Mouse (Mus musculus): ENCODE measurements around the gene Grk5. TPM values are rescaled to one million over a fixed set of nuclear protein-coding genes. Genes with fewer than 3 reads are reported as not detected.

Grk5 gene
- polyA plus RNA-seq, 1 experiment from 2014 or later, result 3.5 TPM

GRCm38 (mm10) chr19:60874064-60874694 is 15.4 kb upstream of the Grk5 start, which contains the start of gene Prdx3:
Prdx3 (minus strand) TSS chr19:60874556.
- peaks cover 13% of the 10 kb centered on the region for H3K4me1 ChIP-seq (ENCODE audit: control insufficient read depth, insufficient read depth, low read length)
- no peaks in the 10 kb centered on the region for H3K27me3 ChIP-seq (ENCODE audit: control insufficient read depth, insufficient read depth, low read length)

DNA sequence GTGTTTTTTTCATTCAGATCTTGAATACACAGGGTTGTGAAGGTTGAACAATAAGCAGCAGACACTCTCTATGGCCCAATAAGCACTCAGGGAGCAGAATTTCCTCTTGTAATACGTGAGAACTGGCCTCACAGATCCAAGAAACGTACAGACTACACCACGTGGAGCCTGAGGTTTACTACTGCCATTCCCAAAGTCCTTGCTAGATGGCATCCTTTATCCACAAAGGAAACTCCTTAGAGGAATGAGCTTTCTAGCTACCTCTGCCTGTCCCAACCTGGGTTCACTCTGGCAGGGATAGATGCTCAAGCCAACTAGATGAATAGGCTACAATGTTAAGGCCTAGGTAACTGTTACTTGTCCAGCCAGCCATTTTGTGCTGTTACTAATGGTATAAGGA is 6.4 kb upstream of the Grk5 start:
- Histone ChIP-seq H3K9me3 (replicated peaks; ENCODE audit: control insufficient read depth, low read length) (no peaks in the 10 kb centered on the region), H3K4me1 (ENCODE audit: control insufficient read depth, insufficient read depth, low read length) (no peaks in the 10 kb centered on the region), H3K36me3 (ENCODE audit: control insufficient read depth, insufficient read depth) (no peaks in the 10 kb centered on the region), H3K27me3 (ENCODE audit: control insufficient read depth, insufficient read depth, low read length) (no peaks in the 10 kb centered on the region), H3K27ac (ENCODE audit: low read length) (no peak overlapping the region), H3K9ac (ENCODE audit: low read length) (no peak overlapping the region), H3K4me2 (ENCODE audit: low read depth, low read length) (no peak overlapping the region), H3K4me3 (ENCODE audit: low read length) (no peak overlapping the region)
- WGBS, result 11% methylated on average over 3 of the region's 3 CpGs
- peak; percentile 65; the same call in 1 of the 2 replicates for ATAC-seq (replicated peaks; ENCODE audit: extremely low read depth, insufficient read depth, low FRiP score)

More at GRCm38 (mm10) chr19:60874064-60874694, 15.4 kb upstream of the Grk5 start, which contains the start of gene Prdx3:
- Histone ChIP-seq H3K4me3 (ENCODE audit: low read length) (peak within 1 kb of the TSS; percentile 68), H3K27ac (ENCODE audit: low read length) (peak within 1 kb of the TSS; percentile 79), H3K9me3 (replicated peaks; ENCODE audit: control insufficient read depth, low read length) (no peaks in the 10 kb centered on the region), H3K4me2 (ENCODE audit: low read depth, low read length) (peak within 1 kb of the TSS; percentile 65), H3K9ac (ENCODE audit: low read length) (peak within 1 kb of the TSS; percentile 78), H3K36me3 (ENCODE audit: control insufficient read depth, insufficient read depth) (peaks cover 12% of the 10 kb centered on the region)
- under 1% methylated on average over 28 of the region's 28 CpGs for WGBS
- ATAC-seq (replicated peaks; ENCODE audit: extremely low read depth, insufficient read depth, low FRiP score), result peak; percentile 99

GRCm38 (mm10) chr19:60887637-60888036 is 1.9 kb upstream of the Grk5 start:
- 57% methylated on average over 2 of the region's 2 CpGs for WGBS
- Histone ChIP-seq H3K9me3 (replicated peaks; ENCODE audit: control insufficient read depth, low read length) (no peaks in the 10 kb centered on the region), H3K4me2 (ENCODE audit: low read depth, low read length) (no peak overlapping the region), H3K27me3 (ENCODE audit: control insufficient read depth, insufficient read depth, low read length) (no peaks in the 10 kb centered on the region), H3K27ac (ENCODE audit: low read length) (peak overlapping the region; percentile 31; the same call in 1 of the 2 replicates), H3K4me1 (ENCODE audit: control insufficient read depth, insufficient read depth, low read length) (peaks cover 15% of the 10 kb centered on the region), H3K9ac (ENCODE audit: low read length) (no peak overlapping the region), H3K36me3 (ENCODE audit: control insufficient read depth, insufficient read depth) (no peaks in the 10 kb centered on the region), H3K4me3 (ENCODE audit: low read length) (no peak overlapping the region)
- ATAC-seq (replicated peaks; ENCODE audit: extremely low read depth, insufficient read depth, low FRiP score), result no peak

DNA sequence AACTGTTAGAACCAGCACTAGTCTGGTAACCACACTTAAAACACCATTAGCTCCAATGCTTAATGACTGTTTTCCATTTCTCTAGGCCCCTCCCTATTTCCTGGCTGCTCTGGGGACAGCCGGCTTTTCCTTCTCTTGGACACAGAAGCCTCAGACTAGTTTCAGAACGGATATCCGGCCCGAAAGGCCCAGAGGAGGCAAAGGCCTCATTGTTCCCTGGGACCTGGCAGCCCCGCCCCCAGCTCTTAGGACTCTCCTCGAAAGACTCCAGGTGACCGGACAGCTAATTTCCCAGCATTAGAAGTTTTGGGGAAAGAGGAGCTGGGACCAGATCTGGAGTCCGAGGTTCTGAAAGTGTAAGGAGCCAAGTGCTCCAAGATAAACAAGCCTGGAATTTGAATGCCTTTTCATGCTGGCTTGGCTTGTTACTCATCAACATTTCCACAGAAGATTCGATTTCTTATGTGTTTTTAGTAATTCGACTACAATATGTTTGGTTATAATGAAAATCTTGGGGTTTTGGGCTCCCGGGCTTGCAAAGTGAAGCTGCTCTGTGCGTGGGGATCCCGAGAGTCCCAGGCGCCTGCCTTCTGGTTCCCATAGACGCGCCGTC is 342 bp upstream of the Grk5 start:
- no peaks in the 10 kb centered on the region for H3K27me3 ChIP-seq (ENCODE audit: control insufficient read depth, insufficient read depth, low read length)
- 11% methylated on average over 17 of the region's 17 CpGs for WGBS
- peak; percentile 31 for ATAC-seq (replicated peaks; ENCODE audit: extremely low read depth, insufficient read depth, low FRiP score)
- H3K4me3 ChIP-seq (ENCODE audit: low read length), result peak overlapping the region; percentile 96
- H3K9ac ChIP-seq (ENCODE audit: low read length), result peak overlapping the region; percentile 86
- peaks cover 16% of the 10 kb centered on the region for H3K4me1 ChIP-seq (ENCODE audit: control insufficient read depth, insufficient read depth, low read length)
- peak overlapping the region; percentile 96 for H3K27ac ChIP-seq (ENCODE audit: low read length)
- H3K9me3 ChIP-seq (replicated peaks; ENCODE audit: control insufficient read depth, low read length), result no peaks in the 10 kb centered on the region
- no peaks in the 10 kb centered on the region for H3K36me3 ChIP-seq (ENCODE audit: control insufficient read depth, insufficient read depth)
- peak overlapping the region; percentile 82 for H3K4me2 ChIP-seq (ENCODE audit: low read depth, low read length)

- Histone ChIP-seq H3K9ac (ENCODE audit: low read length) (peak overlapping the region; percentile 82), H3K4me3 (ENCODE audit: low read length) (peak overlapping the region; percentile 96), H3K9me3 (replicated peaks; ENCODE audit: control insufficient read depth, low read length) (no peaks in the 10 kb centered on the region), H3K36me3 (ENCODE audit: control insufficient read depth, insufficient read depth) (no peaks in the 10 kb centered on the region), H3K27me3 (ENCODE audit: control insufficient read depth, insufficient read depth, low read length) (no peaks in the 10 kb centered on the region), H3K4me2 (ENCODE audit: low read depth, low read length) (peak overlapping the region; percentile 82), H3K27ac (ENCODE audit: low read length) (peak overlapping the region; percentile 96), H3K4me1 (ENCODE audit: control insufficient read depth, insufficient read depth, low read length) (peaks cover 23% of the 10 kb centered on the region)
- ATAC-seq (replicated peaks; ENCODE audit: extremely low read depth, insufficient read depth, low FRiP score), result peak; percentile 19
- WGBS, result under 1% methylated on average over 41 of the region's 41 CpGs
Measured at GRCm38 (mm10) chr19:60890391-60891122, 1.0 kb downstream of the Grk5 start.

DNA sequence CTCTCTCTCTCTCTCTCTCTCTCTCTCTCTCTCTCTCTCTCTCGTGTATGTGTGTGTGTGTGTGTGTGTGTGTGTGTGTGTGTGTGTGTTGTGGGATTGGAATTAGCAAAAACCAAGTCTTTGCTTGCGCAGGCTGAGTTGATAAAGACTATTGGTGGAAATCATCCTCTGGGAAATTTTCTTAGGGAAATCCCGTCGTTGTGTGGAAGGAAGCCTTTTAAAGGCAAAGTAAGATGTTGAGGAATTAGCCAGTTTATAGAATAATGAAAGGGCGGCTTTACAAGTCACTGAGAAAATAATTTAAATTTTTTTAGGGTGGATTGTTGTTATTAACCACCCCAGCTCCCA is 1.5 kb downstream of the Grk5 start:
- H3K4me3 ChIP-seq (ENCODE audit: low read length), result peak overlapping the region; percentile 96
- no peaks in the 10 kb centered on the region for H3K27me3 ChIP-seq (ENCODE audit: control insufficient read depth, insufficient read depth, low read length)
- peak overlapping the region; percentile 58 for H3K9ac ChIP-seq (ENCODE audit: low read length)
- WGBS, result 10% methylated on average over 4 of the region's 5 CpGs
- no peak overlapping the region for H3K27ac ChIP-seq (ENCODE audit: low read length)
- no peak for ATAC-seq (replicated peaks; ENCODE audit: extremely low read depth, insufficient read depth, low FRiP score)
- H3K4me2 ChIP-seq (ENCODE audit: low read depth, low read length), result peak overlapping the region; percentile 82
- H3K4me1 ChIP-seq (ENCODE audit: control insufficient read depth, insufficient read depth, low read length), result peaks cover 27% of the 10 kb centered on the region
- no peaks in the 10 kb centered on the region for H3K9me3 ChIP-seq (replicated peaks; ENCODE audit: control insufficient read depth, low read length)
- H3K36me3 ChIP-seq (ENCODE audit: control insufficient read depth, insufficient read depth), result no peaks in the 10 kb centered on the region

GRCm38 (mm10) chr19:60891934-60892547 is 2.5 kb downstream of the Grk5 start:
- H3K4me2 ChIP-seq (ENCODE audit: low read depth, low read length), result peak overlapping the region; percentile 82
- H3K9me3 ChIP-seq (replicated peaks; ENCODE audit: control insufficient read depth, low read length), result no peaks in the 10 kb centered on the region
- peak overlapping the region; percentile 96 for H3K4me3 ChIP-seq (ENCODE audit: low read length)
- no peak overlapping the region for H3K27ac ChIP-seq (ENCODE audit: low read length)
- H3K4me1 ChIP-seq (ENCODE audit: control insufficient read depth, insufficient read depth, low read length), result peaks cover 27% of the 10 kb centered on the region
- no peak for ATAC-seq (replicated peaks; ENCODE audit: extremely low read depth, insufficient read depth, low FRiP score)
- no peaks in the 10 kb centered on the region for H3K36me3 ChIP-seq (ENCODE audit: control insufficient read depth, insufficient read depth)
- 32% methylated on average over 1 of the region's 1 CpGs for WGBS
- H3K9ac ChIP-seq (ENCODE audit: low read length), result peak overlapping the region; percentile 58
- no peaks in the 10 kb centered on the region for H3K27me3 ChIP-seq (ENCODE audit: control insufficient read depth, insufficient read depth, low read length)

DNA sequence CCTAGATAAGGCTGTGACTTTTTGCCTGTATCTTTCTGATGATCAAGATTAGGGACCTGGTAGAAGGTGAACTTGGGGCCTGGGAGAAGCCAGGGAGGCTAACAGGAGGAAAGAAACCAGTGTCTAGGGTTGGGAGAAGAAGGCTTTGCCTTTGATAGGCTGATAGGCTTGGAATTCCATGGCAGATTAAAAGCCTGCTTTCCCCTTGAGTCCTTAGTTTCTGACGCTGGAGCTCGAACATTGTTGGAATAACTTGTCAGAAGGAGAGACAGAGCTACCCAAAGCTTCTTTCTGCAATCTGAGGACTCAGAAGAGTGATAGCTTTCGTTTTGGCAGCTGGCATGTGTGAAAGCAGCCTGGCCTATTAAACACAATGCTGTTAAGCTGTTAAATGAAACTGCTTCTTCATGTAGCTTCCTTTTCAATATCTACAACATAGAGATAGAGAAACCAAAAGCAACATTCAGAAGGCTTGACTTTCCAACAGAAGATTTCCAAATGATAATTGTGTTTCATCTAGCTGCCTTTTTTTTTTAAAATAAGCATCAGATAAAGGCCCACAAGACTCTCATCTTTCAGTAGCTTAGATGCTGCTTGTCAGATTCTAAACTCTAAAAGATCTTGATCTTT is 5.8 kb downstream of the Grk5 start:
- H3K4me2 ChIP-seq (ENCODE audit: low read depth, low read length), result peak overlapping the region; percentile 51
- no peaks in the 10 kb centered on the region for H3K27me3 ChIP-seq (ENCODE audit: control insufficient read depth, insufficient read depth, low read length)
- H3K4me3 ChIP-seq (ENCODE audit: low read length), result peak overlapping the region; percentile 15; the same call in 1 of the 2 replicates
- H3K27ac ChIP-seq (ENCODE audit: low read length), result peak overlapping the region; percentile 78
- no peaks in the 10 kb centered on the region for H3K36me3 ChIP-seq (ENCODE audit: control insufficient read depth, insufficient read depth)
- peaks cover 28% of the 10 kb centered on the region for H3K4me1 ChIP-seq (ENCODE audit: control insufficient read depth, insufficient read depth, low read length)
- WGBS, result 17% methylated on average over 3 of the region's 3 CpGs
- peak overlapping the region; percentile 49 for H3K9ac ChIP-seq (ENCODE audit: low read length)
- no peaks in the 10 kb centered on the region for H3K9me3 ChIP-seq (replicated peaks; ENCODE audit: control insufficient read depth, low read length)
- ATAC-seq (replicated peaks; ENCODE audit: extremely low read depth, insufficient read depth, low FRiP score), result no peak

Data from heart, embryonic 16.5 days (tissue).